Mouse (Mus musculus) forebrain, embryonic 16.5 days (tissue): ENCODE measurements around the gene Rpl6. TPM values are rescaled to one million over a fixed set of nuclear protein-coding genes. Genes with fewer than 3 reads are reported as not detected.
"Not testable (repeated sequence)": the region's sequence is repeated elsewhere in the genome, so short reads cannot be mapped to it uniquely, and the experiment has no call there.

Source experiments
- ATAC-seq: fragments of 200-750 bp; cut with Nextera tagmentation; 2 replicates; pipeline ENCODE4 v1.8.0; 2017; ENCODE audit warnings: mild to moderate bottlenecking, moderate library complexity
- H3K27ac ChIP-seq: fragments of 300-500 bp; sonication (generic); 2 replicates; pipeline ENCODE4 v1.5.1; 2014; ENCODE audit warnings: low read length, control low read depth
- H3K27me3 ChIP-seq: fragments of 300-500 bp; sonication (generic); replicated peaks from 2 replicates; pipeline ENCODE4 v1.6.1; 2014; ENCODE audit warnings: low read length; ENCODE audit not compliant: control insufficient read depth, insufficient read depth
- H3K36me3 ChIP-seq: fragments of 300-500 bp; sonication (generic); 2 replicates; pipeline ENCODE4 v1.6.1; 2014; ENCODE audit not compliant: control insufficient read depth, insufficient read depth
- H3K4me1 ChIP-seq: fragments of 300-500 bp; sonication (generic); replicated peaks from 2 replicates; pipeline ENCODE4 v1.6.1; 2014; ENCODE audit warnings: low read length; ENCODE audit not compliant: control insufficient read depth, insufficient read depth
- H3K4me2 ChIP-seq: fragments of 300-500 bp; sonication (generic); 2 replicates; pipeline ENCODE4 v1.6.1; 2014; ENCODE audit warnings: mild to moderate bottlenecking, low read length, control low read depth
- H3K4me3 ChIP-seq: fragments of 300-500 bp; sonication (generic); replicated peaks from 2 replicates; pipeline ENCODE4 v1.5.1; 2014; ENCODE audit warnings: mild to moderate bottlenecking, low read length, control low read depth
- H3K9ac ChIP-seq: fragments of 300-500 bp; sonication (generic); replicated peaks from 2 replicates; pipeline ENCODE4 v1.6.1; 2014; ENCODE audit warnings: low read depth, low read length, control low read depth
- H3K9me3 ChIP-seq: fragments of 300-500 bp; sonication (generic); 2 replicates; pipeline ENCODE4 v1.6.1; 2016; ENCODE audit warnings: low read length; ENCODE audit not compliant: control insufficient read depth
- WGBS: fragments of 180-500 bp; shearing (Covaris S2); extraction: QIAGEN DNeasy Blood & Tissue Kit; methylation state at CpG from one replicate; pipeline ENCODE4 v1.1.7; 2014; 5-methylcytosine and 5-hydroxymethylcytosine counted together
- polyA plus RNA-seq: library from polyadenylated mRNA; unstranded; fragments of >200 nt; fragmentation: Nextera tagmentation; extraction: Ambion mirVana; gene quantifications from 2 replicates; pipeline ENCODE4 v1.2.1, GENCODE M21; 2015

The Rpl6 gene
- polyA plus RNA-seq, 1 experiment from 2014 or later: 361 TPM

- peaks cover 26% of the 10 kb centered on the region for H3K4me1 ChIP-seq
- peak within 1 kb of the TSS; percentile 85 for H3K9ac ChIP-seq
- H3K27me3 ChIP-seq: no peaks in the 10 kb centered on the region
- peak within 1 kb of the TSS; percentile 65 for H3K4me3 ChIP-seq
- no peaks in the 10 kb centered on the region for H3K36me3 ChIP-seq
- peak; percentile 96 for ATAC-seq
- peak within 1 kb of the TSS; percentile 75 for H3K4me2 ChIP-seq
- WGBS: under 1% methylated on average over 83 of the region's 98 CpGs
- no peaks in the 10 kb centered on the region for H3K9me3 ChIP-seq
- H3K27ac ChIP-seq: peak within 1 kb of the TSS; percentile 54
These were observed 13.3 kb upstream of the Rpl6 start, which contains the start of gene Ptpn11 for GRCm38 (mm10) chr5:121190836-121191583. TSS of gene Ptpn11 (minus strand) at chr5:121191397.

- WGBS: 9% methylated on average over 17 of the region's 17 CpGs
- ATAC-seq: peak; percentile 62
- H3K4me1 ChIP-seq: peaks cover 26% of the 10 kb centered on the region
- peak overlapping the region; percentile 47 for H3K27ac ChIP-seq
- no peaks in the 10 kb centered on the region for H3K27me3 ChIP-seq
- H3K4me2 ChIP-seq: peak overlapping the region; percentile 56
- no peaks in the 10 kb centered on the region for H3K9me3 ChIP-seq
- peak overlapping the region; percentile 85 for H3K9ac ChIP-seq
- no peaks in the 10 kb centered on the region for H3K36me3 ChIP-seq
- H3K4me3 ChIP-seq: peak overlapping the region; percentile 65
These were observed 12.7 kb upstream of the Rpl6 start for GRCm38 (mm10) chr5:121191584-121191906.

- H3K27ac ChIP-seq: no peak overlapping the region
- no peak for ATAC-seq
- WGBS: 18% methylated on average over 1 of the region's 1 CpGs
These were observed 10.1 kb upstream of the Rpl6 start for GRCm38 (mm10) chr5:121194173-121194572.

GRCm38 (mm10) chr5:121196764-121197163 is 7.5 kb upstream of the Rpl6 start:
- no peak for ATAC-seq
- Histone ChIP-seq H3K4me2 (no peak overlapping the region), H3K27ac (no peak overlapping the region), H3K4me1 (peaks cover 2% of the 10 kb centered on the region; the same call in 1 of the 2 replicates), H3K27me3 (peaks cover 3% of the 10 kb centered on the region; the same call in 1 of the 2 replicates), H3K36me3 (no peaks in the 10 kb centered on the region), H3K9me3 (no peaks in the 10 kb centered on the region), H3K9ac (no peak overlapping the region), H3K4me3 (no peak overlapping the region)
- WGBS: 51% methylated on average over 5 of the region's 5 CpGs

More at GRCm38 (mm10) chr5:121194173-121194572, 10.1 kb upstream of the Rpl6 start:
- Histone ChIP-seq H3K4me3 (no peak overlapping the region), H3K36me3 (no peaks in the 10 kb centered on the region), H3K4me1 (peaks cover 15% of the 10 kb centered on the region), H3K4me2 (no peak overlapping the region), H3K27me3 (no peaks in the 10 kb centered on the region), H3K9me3 (no peaks in the 10 kb centered on the region), H3K9ac (no peak overlapping the region)

- no peak overlapping the region for H3K4me3 ChIP-seq
- WGBS: 70% methylated on average over 2 of the region's 2 CpGs
- no peak overlapping the region for H3K4me2 ChIP-seq
- no peak overlapping the region for H3K9ac ChIP-seq
- H3K27ac ChIP-seq: no peak overlapping the region
- no peaks in the 10 kb centered on the region for H3K9me3 ChIP-seq
- no peaks in the 10 kb centered on the region for H3K4me1 ChIP-seq
- peaks cover 3% of the 10 kb centered on the region; the same call in 1 of the 2 replicates for H3K27me3 ChIP-seq
- H3K36me3 ChIP-seq: no peaks in the 10 kb centered on the region
- no peak for ATAC-seq
These were observed 6.9 kb upstream of the Rpl6 start for GRCm38 (mm10) chr5:121197337-121197736.

GRCm38 (mm10) chr5:121198376-121198775 is 5.9 kb upstream of the Rpl6 start:
- Histone ChIP-seq H3K27ac (no peak overlapping the region), H3K9ac (no peak overlapping the region), H3K36me3 (no peaks in the 10 kb centered on the region), H3K4me3 (no peak overlapping the region), H3K4me1 (no peaks in the 10 kb centered on the region), H3K9me3 (no peaks in the 10 kb centered on the region), H3K4me2 (no peak overlapping the region), H3K27me3 (peaks cover 3% of the 10 kb centered on the region; the same call in 1 of the 2 replicates)
- no peak for ATAC-seq
- WGBS: 84% methylated on average over 5 of the region's 5 CpGs

GRCm38 (mm10) chr5:121201739-121202138 is 2.5 kb upstream of the Rpl6 start:
- Histone ChIP-seq H3K27ac (no peak overlapping the region), H3K27me3 (peaks cover 3% of the 10 kb centered on the region; the same call in 1 of the 2 replicates), H3K4me3 (no peak overlapping the region), H3K9ac (no peak overlapping the region), H3K4me1 (peaks cover 17% of the 10 kb centered on the region), H3K4me2 (no peak overlapping the region), H3K9me3 (no peaks in the 10 kb centered on the region), H3K36me3 (peaks cover 8% of the 10 kb centered on the region)
- WGBS: 56% methylated on average over 3 of the region's 3 CpGs
- ATAC-seq: no peak

GRCm38 (mm10) chr5:121202467-121202866 is 1.8 kb upstream of the Rpl6 start:
- H3K36me3 ChIP-seq: peaks cover 14% of the 10 kb centered on the region
- peaks cover 3% of the 10 kb centered on the region; the same call in 1 of the 2 replicates for H3K27me3 ChIP-seq

GRCm38 (mm10) chr5:121205537-121206130 is 1.4 kb downstream of the Rpl6 start:
- H3K27ac ChIP-seq, H3K9me3 ChIP-seq, ATAC-seq, H3K27me3 ChIP-seq: not testable (repeated sequence)
- peak overlapping the region; percentile 73 for H3K4me2 ChIP-seq
- 76% methylated on average over 7 of the region's 10 CpGs for WGBS
- H3K4me1 ChIP-seq: peaks cover 20% of the 10 kb centered on the region
- H3K9ac ChIP-seq: 0 out of 2 replicates have a peak overlapping the region, but pooled peaks have one; percentile 17
- peaks cover 30% of the 10 kb centered on the region for H3K36me3 ChIP-seq
- peak overlapping the region; percentile 97 for H3K4me3 ChIP-seq

More at GRCm38 (mm10) chr5:121202467-121202866, 1.8 kb upstream of the Rpl6 start:
- no peak overlapping the region for H3K4me3 ChIP-seq
- H3K4me2 ChIP-seq: no peak overlapping the region
- peaks cover 20% of the 10 kb centered on the region for H3K4me1 ChIP-seq
- no peak overlapping the region for H3K27ac ChIP-seq
- no peaks in the 10 kb centered on the region for H3K9me3 ChIP-seq
- H3K9ac ChIP-seq: no peak overlapping the region
- ATAC-seq: no peak
- WGBS: 93% methylated on average over 1 of the region's 1 CpGs
